Mouse (Mus musculus) bone marrow macrophage, adult 2 months (primary cell): Measurements from ENCODE around the gene Itpripl2. TPM values are rescaled to one million over a fixed set of nuclear protein-coding genes. Genes with fewer than 3 reads are reported as not detected.

Source experiments
- H3K27ac ChIP-seq: 2 replicates; pipeline ENCODE4 v1.5.1; 2012; ENCODE audit warnings: low read depth, low read length; ENCODE audit not compliant: insufficient read depth
- H3K4me1 ChIP-seq: 2 replicates; pipeline ENCODE4 v1.6.1; 2012; ENCODE audit warnings: low read length; ENCODE audit not compliant: control insufficient read depth, insufficient read depth
- H3K4me3 ChIP-seq: 2 replicates; pipeline ENCODE4 v1.5.1; 2012; ENCODE audit warnings: mild to moderate bottlenecking, low read length, moderate library complexity; ENCODE audit not compliant: insufficient read depth
- CTCF ChIP-seq: IDR thresholded peaks from 2 replicates; pipeline ENCODE4 v1.5.1; 2012; ENCODE audit warnings: low read depth, mild to moderate bottlenecking, low read length, moderate library complexity
- POLR2A ChIP-seq: IDR thresholded peaks from 2 replicates; pipeline ENCODE4 v1.6.1; 2012; ENCODE audit warnings: mild to moderate bottlenecking, low read depth, low read length, borderline replicate concordance
- polyA plus RNA-seq: library from polyadenylated mRNA; stranded (reverse); fragments of >200 nt; gene quantifications from 2 replicates; pipeline ENCODE4 v1.2.4, GENCODE M21; 2012; ENCODE audit not compliant: missing spikeins, insufficient read depth, insufficient read length

The Itpripl2 gene
- polyA plus RNA-seq, result 50.9 and 59.0 TPM in 2 replicates

DNA sequence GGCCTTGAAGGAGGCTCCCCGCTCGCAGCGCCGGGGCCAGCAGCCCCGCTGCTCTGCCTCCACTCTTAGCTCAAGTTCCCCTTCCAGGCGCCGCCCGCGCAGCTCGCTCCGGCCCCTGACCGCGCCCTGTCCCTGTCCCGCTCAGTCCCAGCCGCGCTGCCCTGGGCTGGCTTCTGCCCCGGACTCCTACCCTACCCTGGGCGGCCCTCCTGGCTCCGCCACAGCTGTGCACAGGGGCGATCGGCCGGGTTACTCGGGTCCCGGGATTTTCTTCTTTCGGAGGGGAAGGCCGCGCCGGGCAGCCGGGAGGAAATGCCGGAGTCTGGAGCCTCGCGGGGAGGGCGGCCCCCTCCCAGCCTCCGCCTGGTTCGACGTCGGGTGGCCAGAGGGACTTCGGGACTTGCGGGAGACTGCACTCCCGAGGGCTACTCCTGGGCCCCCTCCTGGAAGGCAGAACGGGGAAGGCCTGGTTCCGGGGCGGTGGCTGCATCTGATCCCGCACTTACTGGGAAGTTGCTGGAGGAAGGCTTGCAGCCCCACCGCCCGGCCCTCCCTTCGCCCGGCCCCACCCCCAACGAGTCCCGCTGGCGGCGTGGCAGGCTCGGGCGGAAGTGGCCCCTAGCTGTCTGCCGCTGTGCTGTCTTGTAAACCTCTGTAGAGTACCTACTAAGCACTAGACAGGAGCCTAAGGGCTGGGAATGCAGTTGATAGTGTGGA lies at the start of gene Itpripl2:
Gene Itpripl2 (minus strand): TSS at position 545 of the 717 bp plus-strand sequence.
- H3K4me3 ChIP-seq, result peak within 1 kb of the TSS; percentile 81
- TF ChIP-seq POLR2A, result no peak; the same call in 1 of the 2 replicates
- TF ChIP-seq CTCF, result no peak
- peaks cover 54% of the 10 kb centered on the region for H3K4me1 ChIP-seq
- H3K27ac ChIP-seq, result peak within 1 kb of the TSS; percentile 98

DNA sequence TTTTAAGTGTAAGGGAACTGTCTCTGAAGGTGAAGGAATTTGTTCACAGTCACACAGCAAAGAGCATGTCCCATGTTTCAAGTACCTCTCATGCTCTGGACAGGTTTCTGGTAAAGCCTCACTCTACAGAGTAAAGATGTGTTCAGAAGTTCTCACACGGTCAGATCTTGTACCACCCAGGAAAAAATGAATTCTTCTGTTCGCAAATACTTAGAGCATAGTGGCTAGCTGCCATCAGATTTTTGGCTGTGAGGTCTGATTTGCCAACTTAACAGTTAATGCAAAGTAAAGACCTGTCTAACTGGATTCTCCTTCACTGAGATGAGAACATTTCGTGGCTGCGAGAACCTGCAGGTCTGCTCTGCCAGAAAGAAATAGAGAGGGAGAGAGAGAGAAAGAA lies 43.3 kb upstream of the Itpripl2 start:
- Histone ChIP-seq H3K4me1 (peaks cover 14% of the 10 kb centered on the region), H3K27ac (no peak overlapping the region), H3K4me3 (no peak overlapping the region)
- TF ChIP-seq CTCF, result no peak
- no peak for TF ChIP-seq POLR2A

DNA sequence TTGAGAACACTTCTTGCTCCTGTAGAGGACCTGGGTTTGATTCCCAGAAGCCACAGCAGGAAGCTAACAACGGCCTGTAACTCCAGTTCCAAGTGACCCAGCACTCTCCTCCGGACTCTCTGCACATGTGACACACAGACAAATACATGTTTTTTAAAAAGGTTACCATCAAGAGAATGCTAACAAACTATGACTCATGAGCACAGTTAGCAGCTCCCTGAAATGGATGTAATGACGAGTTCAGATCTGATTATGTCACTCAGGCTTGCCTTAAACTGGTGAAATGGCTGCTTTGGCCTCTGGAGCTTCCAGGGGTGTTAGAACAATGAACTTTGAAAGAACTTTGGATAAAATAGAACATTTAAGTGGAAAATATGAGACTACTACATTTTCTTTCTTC lies 42.6 kb upstream of the Itpripl2 start:
- H3K4me1 ChIP-seq, result peaks cover 14% of the 10 kb centered on the region
- no peak overlapping the region for H3K4me3 ChIP-seq
- no peak overlapping the region for H3K27ac ChIP-seq
- TF ChIP-seq CTCF, result no peak
- no peak for TF ChIP-seq POLR2A

DNA sequence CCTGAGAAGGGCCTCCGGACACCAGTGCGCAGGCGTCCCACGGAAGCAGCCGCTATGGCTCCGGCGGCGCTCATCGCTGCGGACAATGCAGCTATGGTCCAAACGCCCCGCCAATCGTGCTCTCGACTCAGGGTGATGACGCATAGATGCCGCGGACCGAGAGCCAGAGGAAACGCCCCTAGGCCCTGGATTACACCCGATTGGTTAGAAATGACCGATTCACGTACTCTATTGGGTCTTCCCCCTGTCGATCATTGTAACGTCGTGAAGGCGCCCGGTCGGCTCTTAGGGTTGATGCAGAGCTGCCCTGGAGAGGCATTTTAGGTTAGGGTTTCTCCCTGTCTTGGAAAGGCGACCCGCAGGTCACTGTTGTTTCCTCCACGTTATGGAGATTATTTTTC lies 41.4 kb upstream of the Itpripl2 start, which contains the start of gene Coq7:
Gene Coq7 (minus strand): TSS at position 179 of the 401 bp plus-strand sequence.
- no peak for TF ChIP-seq POLR2A
- no peak for TF ChIP-seq CTCF
- Histone ChIP-seq H3K4me3 (peak within 1 kb of the TSS; percentile 70), H3K4me1 (peaks cover 14% of the 10 kb centered on the region), H3K27ac (peak within 1 kb of the TSS; percentile 86)

DNA sequence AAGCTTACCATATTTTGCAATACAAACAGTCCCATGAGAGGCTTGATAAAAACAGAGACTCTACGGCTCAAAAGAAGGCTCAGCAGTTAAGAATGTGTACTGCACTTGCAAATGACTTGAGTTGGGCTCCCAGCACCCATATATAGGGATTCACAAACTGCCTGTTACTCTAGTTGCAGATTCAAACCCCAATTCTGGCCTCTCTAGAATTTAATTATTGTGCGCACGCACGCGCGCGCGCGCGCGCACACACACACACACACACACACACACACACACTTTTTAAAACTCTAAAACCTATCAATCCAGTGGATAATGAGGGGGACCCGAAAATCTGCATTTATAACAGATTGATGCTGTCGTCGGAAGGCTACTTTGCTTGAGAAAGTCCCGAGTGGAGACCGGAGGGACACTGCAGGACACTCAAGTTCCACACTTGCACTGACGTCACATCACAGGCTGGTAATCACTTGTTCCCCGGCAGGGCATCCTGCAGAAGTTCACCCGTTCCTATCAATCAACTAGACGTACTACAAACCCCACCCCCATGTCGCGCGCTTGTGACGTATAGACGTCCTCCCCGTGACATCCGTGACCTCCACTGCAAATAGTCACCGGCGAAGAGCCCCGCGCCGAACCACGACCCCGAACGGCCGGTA lies 40.9 kb upstream of the Itpripl2 start:
- Histone ChIP-seq H3K27ac (peak overlapping the region; percentile 86), H3K4me3 (peak overlapping the region; percentile 70), H3K4me1 (peaks cover 14% of the 10 kb centered on the region)
- TF ChIP-seq CTCF (no peak), POLR2A (no peak)

DNA sequence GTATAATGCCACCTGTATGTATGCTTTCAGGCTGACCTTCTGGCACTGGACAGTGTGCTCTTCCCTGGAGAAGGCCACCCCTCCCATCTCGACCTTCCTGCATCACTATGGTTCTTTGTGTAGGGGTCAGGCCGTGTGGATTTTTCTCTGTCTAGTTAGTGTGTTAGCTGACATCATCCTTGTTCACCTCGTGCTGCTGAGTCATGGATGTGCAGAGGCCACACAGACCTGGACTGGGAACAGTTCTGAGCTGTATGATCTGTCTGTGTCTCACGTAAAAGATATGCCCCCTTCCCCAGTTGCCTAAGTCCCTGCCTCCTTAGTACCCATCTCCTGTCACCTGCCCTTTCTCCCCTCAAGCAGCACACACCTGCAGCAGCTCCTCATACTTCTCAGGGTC lies 35.2 kb upstream of the Itpripl2 start:
- TF ChIP-seq CTCF (no peak), POLR2A (no peak)
- peaks cover 6% of the 10 kb centered on the region for H3K4me1 ChIP-seq
- H3K27ac ChIP-seq, result no peak overlapping the region
- no peak overlapping the region for H3K4me3 ChIP-seq

DNA sequence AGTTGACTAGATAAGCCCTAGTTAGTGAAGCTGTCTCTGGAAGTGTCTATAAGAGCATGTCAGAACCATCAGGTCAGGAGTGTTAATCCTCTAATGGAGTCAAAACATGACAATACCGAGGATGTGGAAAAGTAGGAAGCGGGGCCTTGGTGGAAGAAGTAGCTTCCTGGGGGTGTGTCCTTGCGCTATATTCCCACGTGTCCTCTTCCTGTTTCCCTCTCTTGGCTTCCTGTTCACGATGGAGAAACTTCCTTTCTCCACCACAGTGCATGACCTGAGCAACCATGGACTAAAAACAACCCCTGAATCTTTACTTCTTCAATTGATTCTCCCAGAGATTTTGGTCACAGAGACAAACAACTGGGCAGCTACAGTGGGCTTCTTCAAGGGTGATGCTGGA lies 30.3 kb upstream of the Itpripl2 start:
- peak overlapping the region; percentile 45 for H3K27ac ChIP-seq
- TF ChIP-seq CTCF (no peak), POLR2A (no peak)
- H3K4me1 ChIP-seq, result peaks cover 10% of the 10 kb centered on the region
- no peak overlapping the region for H3K4me3 ChIP-seq

DNA sequence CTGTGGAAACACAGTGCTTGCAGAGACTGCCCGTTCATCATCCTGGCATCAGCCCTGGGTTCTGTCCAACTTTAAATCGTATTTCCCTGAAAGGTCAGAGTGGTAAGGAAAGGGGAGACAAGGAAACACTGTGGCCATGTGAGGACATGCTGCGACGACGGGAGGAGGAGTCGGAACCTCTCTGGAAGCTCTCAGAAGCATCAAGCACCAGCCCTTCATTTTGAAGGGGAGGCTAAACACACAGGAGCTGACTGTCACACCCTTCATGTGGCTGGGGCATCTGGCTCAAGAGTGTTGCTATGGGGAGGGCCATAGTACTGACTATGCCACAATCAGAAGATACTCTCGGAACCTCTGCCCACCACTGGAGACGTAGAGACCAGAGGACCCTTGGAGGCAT lies 27.9 kb upstream of the Itpripl2 start:
- H3K4me3 ChIP-seq, result no peak overlapping the region
- TF ChIP-seq POLR2A, result no peak
- TF ChIP-seq CTCF, result no peak
- no peak overlapping the region for H3K27ac ChIP-seq
- H3K4me1 ChIP-seq, result peaks cover 10% of the 10 kb centered on the region

DNA sequence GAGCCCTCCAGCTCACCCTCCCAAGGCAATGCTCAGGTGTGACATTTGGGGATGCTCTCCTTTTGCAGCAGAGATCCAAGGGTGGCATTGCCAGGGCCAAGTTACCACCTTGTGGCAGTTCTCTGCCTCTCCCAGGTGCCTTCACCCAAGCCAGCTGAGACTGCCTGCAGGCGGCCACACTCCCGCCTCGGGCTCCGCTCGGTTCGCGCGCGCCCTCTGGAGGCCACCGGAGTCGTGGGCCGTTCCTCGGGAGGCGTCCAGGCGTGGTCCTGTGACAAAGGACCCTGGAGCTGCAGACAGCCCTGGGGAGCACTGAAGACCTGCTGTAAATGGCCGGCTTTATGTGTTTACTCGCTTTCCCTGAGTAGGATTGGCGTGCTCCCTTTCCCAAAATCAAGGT lies 26.9 kb upstream of the Itpripl2 start:
- no peak overlapping the region for H3K4me3 ChIP-seq
- TF ChIP-seq POLR2A (no peak), CTCF (peak; percentile 31)
- no peak overlapping the region for H3K27ac ChIP-seq
- peaks cover 10% of the 10 kb centered on the region for H3K4me1 ChIP-seq

DNA sequence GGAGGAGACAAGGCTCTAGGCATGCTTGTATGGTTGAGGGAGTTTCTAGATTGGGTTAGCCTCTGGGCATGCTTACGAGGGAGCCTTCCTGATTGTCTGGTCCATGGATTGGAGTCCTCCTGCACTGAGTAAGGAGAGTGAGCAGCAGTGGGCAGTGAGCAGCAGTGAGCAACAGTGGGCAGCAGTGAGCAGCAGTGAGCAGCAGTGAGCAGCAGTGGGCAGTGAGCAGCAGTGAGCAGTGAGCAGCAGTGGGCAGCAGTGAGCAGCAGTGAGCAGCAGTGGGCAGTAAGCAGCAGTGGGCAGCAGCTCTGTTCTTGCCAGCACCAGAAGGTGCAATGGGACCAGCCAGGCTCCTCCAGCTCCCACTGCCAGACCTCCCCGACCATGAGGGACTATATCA lies 26.0 kb upstream of the Itpripl2 start:
- no peak overlapping the region for H3K4me3 ChIP-seq
- TF ChIP-seq CTCF, result no peak
- TF ChIP-seq POLR2A, result no peak
- H3K4me1 ChIP-seq, result peaks cover 10% of the 10 kb centered on the region
- no peak overlapping the region for H3K27ac ChIP-seq
